Mouse (Mus musculus): ENCODE results near the gene Dnah1.

GRCm38 (mm10) chr14:31327681-31328080, 4.0 kb upstream of the Dnah1 start:
- peak; percentile 44; the same call in 1 of the 2 replicates for TF ChIP-seq CTCF (IDR thresholded peaks at IDR 0.05; ENCODE audit: low read depth)
- no peak for TF ChIP-seq EP300 (IDR thresholded peaks at IDR 0.05; ENCODE audit: low read depth)
